Mouse (Mus musculus) small intestine, adult 2 months (tissue): ENCODE measurements around the gene Mn1.

Experiments
- CTCF ChIP-seq: fragments of 200-500 bp; IDR thresholded peaks from 2 replicates; pipeline ENCODE4 v1.5.1; 2012; ENCODE audit warnings: low read depth, mild to moderate bottlenecking, control low read depth, inconsistent platforms, low read length, moderate library complexity, mixed read lengths; ENCODE audit not compliant: insufficient replicate concordance, insufficient read length; ENCODE audit errors: extremely low read depth
- POLR2A ChIP-seq: fragments of 200-500 bp; IDR thresholded peaks from 2 replicates; pipeline ENCODE4 v1.6.1; 2012; ENCODE audit warnings: low read depth, mild to moderate bottlenecking, control low read depth, inconsistent platforms, low read length, moderate library complexity

DNA sequence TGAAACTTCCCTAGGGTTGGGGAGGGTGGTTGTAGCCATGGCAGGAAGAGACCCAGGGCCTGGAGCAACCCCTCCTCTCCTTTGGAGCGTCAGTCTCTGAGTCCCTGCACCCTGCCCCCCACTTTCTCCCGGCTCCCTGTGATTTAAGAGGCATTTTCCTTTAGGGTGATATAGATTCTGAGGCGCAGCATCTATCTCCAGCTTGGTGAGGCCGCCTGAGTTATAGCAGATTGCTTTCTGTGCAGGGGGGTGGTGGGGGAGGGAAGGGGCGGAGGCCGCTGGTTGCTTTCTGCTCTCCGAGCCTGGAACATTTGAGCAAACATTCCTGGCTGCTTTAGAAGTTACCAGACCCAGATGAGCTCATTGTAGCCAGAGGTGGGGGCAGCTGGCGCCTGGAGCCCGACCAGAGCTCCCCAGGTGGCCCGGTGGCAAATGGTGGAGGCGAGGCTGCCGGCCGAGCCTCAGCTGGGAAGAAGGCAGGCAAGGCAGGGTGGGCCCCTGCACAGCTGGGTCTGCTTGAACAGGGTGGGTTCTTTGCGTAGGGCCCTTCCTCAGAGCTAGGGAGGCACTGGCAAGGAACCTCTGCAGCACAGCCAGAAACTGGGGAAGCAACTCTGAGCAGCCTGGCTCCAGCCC lies 8.6 kb upstream of the Mn1 start:
- TF ChIP-seq POLR2A (no peak), CTCF (no peak)
